Mouse (Mus musculus): ENCODE results near the gene Vmn2r54.
"Not testable (repeated sequence)": the region's sequence is repeated elsewhere in the genome, so short reads cannot be mapped to it uniquely, and the experiment has no call there.

Gene Vmn2r54

DNA sequence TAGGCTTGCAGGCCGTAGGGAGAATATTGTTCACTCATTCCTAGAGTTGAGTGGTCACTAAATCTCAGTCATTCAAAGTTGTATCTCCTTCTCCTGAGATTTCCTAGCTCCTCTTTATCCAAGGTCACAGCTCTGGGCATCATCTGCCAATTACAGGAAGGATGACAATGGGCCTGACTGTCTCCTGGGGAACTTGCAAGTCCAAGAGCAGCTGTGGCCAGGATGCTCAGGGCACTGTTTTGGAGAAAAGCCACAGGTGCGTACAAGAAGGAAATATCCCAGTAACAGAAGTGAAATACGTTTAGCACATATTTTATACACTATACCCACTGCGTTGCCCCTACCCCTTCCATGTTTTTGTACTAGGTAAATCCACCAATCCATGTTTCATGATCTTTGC, at the start of gene Vmn2r54:
Gene Vmn2r54 (minus strand): TSS at position 101 of the 400 bp plus-strand sequence.
- DNase-seq, result not testable (repeated sequence)

GRCm38 (mm10) chr7:12684903-12685302, 44.8 kb upstream of the Vmn2r54 start, which contains the start of gene Vmn2r55:
Gene Vmn2r55, minus strand, starts transcription at chr7:12685003.
- not testable (repeated sequence) for DNase-seq

DNA sequence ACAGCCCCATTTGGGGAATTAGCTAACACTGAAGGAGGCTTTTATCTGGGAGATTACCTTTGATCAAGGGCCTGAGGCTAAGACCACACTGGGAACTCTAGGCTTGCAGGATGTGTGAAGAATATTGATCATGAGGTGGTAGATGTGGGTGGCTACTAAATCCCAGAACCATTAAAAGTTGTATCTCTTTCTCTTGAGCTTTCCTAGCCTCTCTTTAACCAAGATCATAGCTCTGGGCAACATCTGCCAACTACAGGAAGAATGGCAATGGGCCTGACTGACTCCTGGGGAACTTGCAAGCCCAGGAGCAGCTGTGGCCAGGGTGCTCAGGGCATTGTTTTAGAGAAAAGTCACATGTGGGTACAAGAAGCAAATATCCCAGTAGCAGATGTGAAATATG, 31.4 kb downstream of the Vmn2r54 start, which contains the start of gene Vmn2r53:
Gene Vmn2r53 (minus strand): TSS at position 101 of the 400 bp plus-strand sequence.
- DNase-seq, result no peak
